7 mouse cellular contexts compared by ENCODE assay signal in the genomic region with DNA sequence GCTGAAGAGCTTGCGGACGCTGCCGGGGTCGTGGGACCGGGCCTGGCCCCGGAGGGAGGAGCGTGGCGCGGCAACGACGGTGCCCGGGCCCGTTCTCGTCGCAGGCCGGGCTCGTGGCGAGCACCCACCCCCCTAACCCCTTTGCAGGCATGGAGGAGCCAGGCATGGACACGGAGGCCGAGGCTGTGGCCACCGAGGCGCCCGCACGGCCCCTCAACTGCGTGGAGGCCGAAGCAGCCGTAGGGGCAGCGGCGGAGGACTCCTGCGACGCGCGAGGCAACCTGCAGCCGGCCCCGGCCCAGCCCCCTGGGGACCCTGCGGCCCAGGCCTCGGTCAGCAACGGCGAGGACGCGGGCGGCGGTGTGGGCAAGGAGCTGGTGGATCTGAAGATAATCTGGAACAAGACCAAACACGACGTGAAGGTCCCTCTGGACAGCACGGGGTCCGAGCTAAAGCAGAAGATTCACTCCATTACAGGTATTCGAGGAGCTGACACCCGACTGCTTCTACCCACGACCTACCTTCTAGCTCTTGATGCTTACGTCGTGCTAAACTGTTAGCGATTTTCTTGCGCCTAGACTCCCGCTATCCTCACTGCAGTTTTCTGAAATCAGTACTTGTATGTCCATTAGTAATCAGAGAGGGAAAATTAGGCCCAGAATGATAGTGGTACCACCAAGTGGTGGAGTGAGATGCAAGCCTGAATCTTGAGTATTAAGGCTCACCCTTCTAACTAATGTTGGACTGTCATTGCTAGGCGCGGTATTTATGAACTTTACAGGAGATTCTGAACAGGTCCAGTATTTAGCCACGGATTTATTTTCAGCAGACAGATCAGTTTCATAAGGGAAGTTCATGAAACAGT. TPM values are rescaled to one million over a fixed set of nuclear protein-coding genes. Genes with fewer than 3 reads are reported as not detected.
DNase-seq lines count a peak whose midpoint lies in the region; ATAC-seq and TF ChIP-seq lines count a peak whose summit lies in the region.

No protein-coding gene starts in this region.

- no peaks in the 10 kb centered on the region for H3K27me3 ChIP-seq in G1E (ENCODE audit: insufficient read depth, low read length)
- no peaks in the 10 kb centered on the region for H3K27me3 ChIP-seq in hindbrain, embryonic 11.5 days (ENCODE audit: control insufficient read depth, insufficient read depth, low read length)
- no peaks in the 10 kb centered on the region for H3K27me3 ChIP-seq in liver, embryonic 13.5 days
- H3K27me3 ChIP-seq in stomach, embryonic 14.5 days (ENCODE audit: control insufficient read depth, insufficient read depth, low read length) = no peaks in the 10 kb centered on the region

- H3K9me3 ChIP-seq in G1E (replicated peaks) = no peaks in the 10 kb centered on the region
- no peaks in the 10 kb centered on the region for H3K9me3 ChIP-seq in hindbrain, embryonic 11.5 days (ENCODE audit: control insufficient read depth, low read length)
- H3K9me3 ChIP-seq in liver, embryonic 13.5 days (replicated peaks) = no peaks in the 10 kb centered on the region
- H3K9me3 ChIP-seq in stomach, embryonic 14.5 days (ENCODE audit: control insufficient read depth, low read depth, low read length) = no peaks in the 10 kb centered on the region

- H3K36me3 ChIP-seq in G1E (replicated peaks) = peaks cover 48% of the 10 kb centered on the region
- H3K36me3 ChIP-seq in hindbrain, embryonic 11.5 days (ENCODE audit: control insufficient read depth, insufficient read depth, low read length) = no peaks in the 10 kb centered on the region; the same call in 1 of the 2 replicates
- H3K36me3 ChIP-seq in liver, embryonic 13.5 days = peaks cover 30% of the 10 kb centered on the region
- peaks cover 31% of the 10 kb centered on the region for H3K36me3 ChIP-seq in stomach, embryonic 14.5 days (ENCODE audit: control insufficient read depth, insufficient read depth, low read length)

- H3K4me2 ChIP-seq in hindbrain, embryonic 11.5 days (replicated peaks; ENCODE audit: low read depth, low read length) = peak overlapping the region; percentile 68
- H3K4me2 ChIP-seq in liver, embryonic 13.5 days = peak overlapping the region; percentile 96
- H3K4me2 ChIP-seq in stomach, embryonic 14.5 days (replicated peaks; ENCODE audit: low read depth, low read length) = peak overlapping the region; percentile 73

- peak overlapping the region; percentile 99 for H3K27ac ChIP-seq in layer of hippocampus, adult 2 months
- peak overlapping the region; percentile 91 for H3K27ac ChIP-seq in hindbrain, embryonic 11.5 days (ENCODE audit: low read depth, low read length)
- H3K27ac ChIP-seq in liver, embryonic 13.5 days = peak overlapping the region; percentile 80
- H3K27ac ChIP-seq in stomach, embryonic 14.5 days (ENCODE audit: low read length) = peak overlapping the region; percentile 94

- peak overlapping the region; percentile 96 for H3K4me3 ChIP-seq in layer of hippocampus, adult 2 months
- H3K4me3 ChIP-seq in G1E (ENCODE audit: low read depth, low read length) = peak overlapping the region; percentile 100
- peak overlapping the region; percentile 99 for H3K4me3 ChIP-seq in hindbrain, embryonic 11.5 days (ENCODE audit: low read depth, low read length)
- H3K4me3 ChIP-seq in liver, embryonic 13.5 days (replicated peaks) = peak overlapping the region; percentile 99
- H3K4me3 ChIP-seq in stomach, embryonic 14.5 days (ENCODE audit: low read depth, low read length) = peak overlapping the region; percentile 64

- H3K9ac ChIP-seq in hindbrain, embryonic 11.5 days (ENCODE audit: low read depth, low read length) = peak overlapping the region; percentile 97
- H3K9ac ChIP-seq in liver, embryonic 13.5 days = peak overlapping the region; percentile 94
- peak overlapping the region; percentile 89 for H3K9ac ChIP-seq in stomach, embryonic 14.5 days (replicated peaks; ENCODE audit: low read depth, low read length)

- DNase-seq in layer of hippocampus, adult 2 months (ENCODE audit: low spot score in 2 of 2) = no peak
- DNase-seq in layer of hippocampus, postnatal 25 days (ENCODE audit: extremely low spot score in 1 of 2, low spot score in 1 of 2) = no peak
- no peak for DNase-seq in G1E (ENCODE audit: low spot score)
- peak; percentile 21 for DNase-seq in c-Kit-positive CD71-positive TER-119-negative erythroid progenitor cells, embryonic 14.5 days (ENCODE audit: low read depth)
- peak; percentile 55 for DNase-seq in hindbrain, embryonic 11.5 days (ENCODE audit: low spot score)
- peak; percentile 9 for DNase-seq in liver, embryonic 13.5 days

- TF ChIP-seq CTCF in layer of hippocampus, adult 2 months (conservative IDR thresholded peaks at IDR 0.05) = peak; percentile 65
- TF ChIP-seq CTCF in G1E (IDR thresholded peaks at IDR 0.05; ENCODE audit: low read depth, low read length) = no peak

- 2% methylated on average over 56 of the region's 58 CpGs for WGBS in hindbrain, embryonic 11.5 days
- 1% methylated on average over 58 of the region's 58 CpGs for WGBS in liver, embryonic 13.5 days (ENCODE audit: insufficient replicate concordance)
- WGBS in stomach, embryonic 14.5 days = 2% methylated on average over 58 of the region's 58 CpGs

- H3K4me1 ChIP-seq in G1E (ENCODE audit: insufficient read depth, low read depth, low read length) = peaks cover 41% of the 10 kb centered on the region
- no peaks in the 10 kb centered on the region for H3K4me1 ChIP-seq in hindbrain, embryonic 11.5 days (replicated peaks; ENCODE audit: control insufficient read depth, insufficient read depth, low read length)
- H3K4me1 ChIP-seq in liver, embryonic 13.5 days (replicated peaks) = peaks cover 41% of the 10 kb centered on the region
- peaks cover 15% of the 10 kb centered on the region; the same call in 1 of the 2 replicates for H3K4me1 ChIP-seq in stomach, embryonic 14.5 days (ENCODE audit: control insufficient read depth, insufficient read depth, low read length)

- no peak for ATAC-seq in G1E (ENCODE audit: extremely low read depth, insufficient number of reproducible peaks, low FRiP score, poor library complexity, severe bottlenecking)
- ATAC-seq in hindbrain, embryonic 11.5 days (ENCODE audit: low FRiP score) = no peak; the same call in 1 of the 2 replicates
- ATAC-seq in liver, embryonic 13.5 days (ENCODE audit: low read depth) = peak; percentile 11
- ATAC-seq in stomach, embryonic 14.5 days (ENCODE audit: insufficient number of reproducible peaks, insufficient read depth, low FRiP score, low read depth) = no peak

RNA-seq across cellular contexts. Expression of a gene that starts 0.7 kb away (rescaled TPM):
- 10 to 100 TPM in 1 of 2 experiments, 1 to 10 TPM in 1; 9.7 to 10.0 TPM for total RNA-seq in layer of hippocampus, adult 2 months (2021)
- total RNA-seq in layer of hippocampus, postnatal 25 days (2021) = 1 to 10 TPM; 8.6 to 9.5 TPM
- total RNA-seq in G1E (2014; fragmentation: Nextera tagmentation) (12.8 and 14.4 TPM in 2 replicates), G1E (2017) (7.9 and 9.7 TPM in 2 replicates)
- 16.3 and 17.0 TPM in 2 replicates for polyA plus RNA-seq in G1E (2012)
- polyA plus RNA-seq in hindbrain, embryonic 11.5 days (2014; fragmentation: Nextera tagmentation; extraction: Ambion mirVana) = 14.5 TPM in 2 replicates
- polyA plus RNA-seq in liver, embryonic 13.5 days (2015; fragmentation: Nextera tagmentation; extraction: Ambion mirVana) = 8.3 TPM in 2 replicates
- polyA plus RNA-seq in stomach, embryonic 14.5 days (2014; fragmentation: Nextera tagmentation; extraction: Ambion mirVana) = 17.9 and 18.7 TPM in 2 replicates

RNA-seq across cellular contexts. Expression of a gene that starts 0.8 kb away (rescaled TPM):
- total RNA-seq in layer of hippocampus, adult 2 months (2021) = 10 to 100 TPM; 49.6 to 50.7 TPM
- 10 to 100 TPM; 50.9 to 61.2 TPM for total RNA-seq in layer of hippocampus, postnatal 25 days (2021)
- total RNA-seq in G1E (2014; fragmentation: Nextera tagmentation) = 49.3 and 49.6 TPM in 2 replicates
- total RNA-seq in G1E (2017) = 49.7 and 52.2 TPM in 2 replicates
- 32.9 and 38.1 TPM in 2 replicates for polyA plus RNA-seq in G1E (2012)
- polyA plus RNA-seq in hindbrain, embryonic 11.5 days (2014; fragmentation: Nextera tagmentation; extraction: Ambion mirVana) = 94.1 and 94.5 TPM in 2 replicates
- polyA plus RNA-seq in liver, embryonic 13.5 days (2015; fragmentation: Nextera tagmentation; extraction: Ambion mirVana) = 18.7 and 22.1 TPM in 2 replicates
- polyA plus RNA-seq in stomach, embryonic 14.5 days (2014; fragmentation: Nextera tagmentation; extraction: Ambion mirVana) = 77.5 and 86.2 TPM in 2 replicates

RNA-seq across cellular contexts. Expression of a gene that starts 33.9 kb away (rescaled TPM):
- total RNA-seq in layer of hippocampus, adult 2 months (2021) = 100 to 1,000 TPM; 259 to 306 TPM
- total RNA-seq in layer of hippocampus, postnatal 25 days (2021) = 100 to 1,000 TPM; 287 to 320 TPM
- total RNA-seq in G1E (2014; fragmentation: Nextera tagmentation) = 161 and 182 TPM in 2 replicates
- total RNA-seq in G1E (2017) = 89.3 and 121 TPM in 2 replicates
- 1,259 and 1,762 TPM in 2 replicates for polyA plus RNA-seq in G1E (2012)
- polyA plus RNA-seq in hindbrain, embryonic 11.5 days (2014; fragmentation: Nextera tagmentation; extraction: Ambion mirVana) = 649 and 690 TPM in 2 replicates
- polyA plus RNA-seq in liver, embryonic 13.5 days (2015; fragmentation: Nextera tagmentation; extraction: Ambion mirVana) = 562 and 589 TPM in 2 replicates
- 623 and 627 TPM in 2 replicates for polyA plus RNA-seq in stomach, embryonic 14.5 days (2014; fragmentation: Nextera tagmentation; extraction: Ambion mirVana)

RNA-seq across cellular contexts. Expression of a gene that starts 46.7 kb away (rescaled TPM):
- total RNA-seq in layer of hippocampus, adult 2 months (2021) = 10 to 100 TPM; 29.9 to 32.5 TPM
- total RNA-seq in layer of hippocampus, postnatal 25 days (2021) = 10 to 100 TPM; 26.2 to 30.5 TPM
- total RNA-seq in G1E (2014; fragmentation: Nextera tagmentation) (174 and 198 TPM in 2 replicates), G1E (2017) (314 and 315 TPM in 2 replicates)
- 299 and 333 TPM in 2 replicates for polyA plus RNA-seq in G1E (2012)
- 38.8 and 56.0 TPM in 2 replicates for polyA plus RNA-seq in hindbrain, embryonic 11.5 days (2014; fragmentation: Nextera tagmentation; extraction: Ambion mirVana)
- polyA plus RNA-seq in liver, embryonic 13.5 days (2015; fragmentation: Nextera tagmentation; extraction: Ambion mirVana) = 39.7 and 41.9 TPM in 2 replicates
- 48.2 and 57.7 TPM in 2 replicates for polyA plus RNA-seq in stomach, embryonic 14.5 days (2014; fragmentation: Nextera tagmentation; extraction: Ambion mirVana)

Comparison
In these comparisons a context has a peak if more than half of its experiments do, and no peak if none do; other contexts are left out.
1. DNase-seq: peak in c-Kit-positive CD71-positive TER-119-negative erythroid progenitor cells, embryonic 14.5 days (single experiment), hindbrain, embryonic 11.5 days (single experiment) and liver, embryonic 13.5 days (single experiment); none in layer of hippocampus, adult 2 months (0 of 2), layer of hippocampus, postnatal 25 days (0 of 2) and G1E (single experiment).
2. Peak in every context shown above with its lines, with median percentiles within 50 percentile points of each other: H3K27ac ChIP-seq, H3K4me3 ChIP-seq, H3K4me2 ChIP-seq and H3K9ac ChIP-seq.